Mouse (Mus musculus): Measurements from ENCODE around the gene Vmn2r80. TPM values are rescaled to one million over a fixed set of nuclear protein-coding genes. Genes with fewer than 3 reads are reported as not detected.
"Not testable (repeated sequence)": the region's sequence is repeated elsewhere in the genome, so short reads cannot be mapped to it uniquely, and the experiment has no call there.

The Vmn2r80 gene
- polyA plus RNA-seq (2015; fragmentation: Nextera tagmentation; extraction: Ambion mirVana) = not detected in 2 replicates

- not testable (repeated sequence) for ATAC-seq; H3K27me3 ChIP-seq; H3K9ac ChIP-seq; H3K4me3 ChIP-seq; H3K4me1 ChIP-seq; H3K9me3 ChIP-seq (replicated peaks); H3K27ac ChIP-seq; H3K36me3 ChIP-seq (ENCODE audit: poor library complexity, severe bottlenecking); H3K4me2 ChIP-seq
- WGBS = 89% methylated on average over 4 of the region's 4 CpGs
Observed at GRCm38 (mm10) chr10:79148469-79148868, at the start of gene Vmn2r80. Vmn2r80 (plus strand) TSS chr10:79148769.

- Histone ChIP-seq H3K9ac (no peak overlapping the region), H3K27me3 (no peaks in the 10 kb centered on the region), H3K36me3 (ENCODE audit: poor library complexity, severe bottlenecking) (no peaks in the 10 kb centered on the region), H3K4me1 (no peaks in the 10 kb centered on the region), H3K27ac (no peak overlapping the region), H3K9me3 (replicated peaks) (no peaks in the 10 kb centered on the region), H3K4me3 (no peak overlapping the region), H3K4me2 (no peak overlapping the region)
- 69% methylated on average over 8 of the region's 8 CpGs for WGBS
- no peak for ATAC-seq
Observed at GRCm38 (mm10) chr10:79106325-79107282, 42.0 kb upstream of the Vmn2r80 start.

DNA sequence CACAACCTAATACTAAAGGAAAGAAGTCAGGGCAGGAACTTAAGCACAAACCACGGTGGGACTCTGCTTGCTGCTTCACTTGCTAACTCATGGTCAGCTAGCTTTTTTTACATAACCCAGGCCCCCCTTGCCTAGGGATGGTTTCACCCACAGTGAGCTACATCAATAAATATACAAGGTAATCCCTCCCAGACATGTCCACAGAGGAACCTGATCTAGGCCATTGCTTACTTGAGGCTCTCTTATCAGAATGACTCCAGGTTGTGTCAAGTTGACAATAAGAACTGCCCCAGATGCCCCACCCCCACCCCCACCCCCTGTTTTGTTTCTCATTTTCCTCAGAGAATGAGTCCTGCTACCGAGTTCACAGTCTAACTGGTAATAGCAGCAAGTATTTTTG lies 41.0 kb upstream of the Vmn2r80 start:
- H3K27me3 ChIP-seq = no peaks in the 10 kb centered on the region
- H3K4me1 ChIP-seq = no peaks in the 10 kb centered on the region
- ATAC-seq = no peak
- H3K9me3 ChIP-seq (replicated peaks) = no peaks in the 10 kb centered on the region
- H3K4me2 ChIP-seq = no peak overlapping the region
- WGBS = 73% methylated on average over 2 of the region's 2 CpGs
- no peak overlapping the region for H3K4me3 ChIP-seq
- no peaks in the 10 kb centered on the region for H3K36me3 ChIP-seq (ENCODE audit: poor library complexity, severe bottlenecking)
- H3K27ac ChIP-seq = no peak overlapping the region
- H3K9ac ChIP-seq = no peak overlapping the region

- Histone ChIP-seq H3K4me1 (no peaks in the 10 kb centered on the region), H3K27ac (no peak overlapping the region), H3K4me2 (no peak overlapping the region), H3K36me3 (ENCODE audit: poor library complexity, severe bottlenecking) (no peaks in the 10 kb centered on the region), H3K4me3 (no peak overlapping the region), H3K9me3 (replicated peaks) (no peaks in the 10 kb centered on the region), H3K9ac (no peak overlapping the region), H3K27me3 (no peaks in the 10 kb centered on the region)
- WGBS = 74% methylated on average over 1 of the region's 1 CpGs
- no peak for ATAC-seq
Observed at GRCm38 (mm10) chr10:79109156-79109555, 39.4 kb upstream of the Vmn2r80 start.

DNA sequence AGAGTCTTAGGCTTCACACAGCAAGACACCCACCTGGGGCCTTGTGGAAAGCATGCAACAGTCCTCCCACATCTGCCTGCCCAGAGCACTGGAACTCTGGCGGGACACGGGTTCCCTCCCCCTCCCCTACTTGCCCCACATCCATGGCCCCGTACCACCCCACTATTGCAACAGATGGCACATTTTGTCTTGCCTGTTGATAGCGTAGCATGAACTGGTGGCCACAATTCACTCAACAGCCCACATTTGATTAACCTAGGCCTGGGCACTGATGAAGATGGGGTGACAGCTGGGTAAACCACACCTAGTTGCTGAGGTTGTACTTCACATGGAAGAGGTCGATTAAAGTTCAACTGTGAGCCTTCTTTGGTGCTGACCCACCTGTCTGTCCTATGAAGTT lies 38.1 kb upstream of the Vmn2r80 start:
- Histone ChIP-seq H3K9me3 (replicated peaks) (no peaks in the 10 kb centered on the region), H3K9ac (no peak overlapping the region), H3K36me3 (ENCODE audit: poor library complexity, severe bottlenecking) (no peaks in the 10 kb centered on the region), H3K27ac (no peak overlapping the region), H3K4me1 (no peaks in the 10 kb centered on the region), H3K27me3 (no peaks in the 10 kb centered on the region), H3K4me2 (no peak overlapping the region), H3K4me3 (no peak overlapping the region)
- ATAC-seq = no peak
- WGBS = 92% methylated on average over 5 of the region's 5 CpGs

DNA sequence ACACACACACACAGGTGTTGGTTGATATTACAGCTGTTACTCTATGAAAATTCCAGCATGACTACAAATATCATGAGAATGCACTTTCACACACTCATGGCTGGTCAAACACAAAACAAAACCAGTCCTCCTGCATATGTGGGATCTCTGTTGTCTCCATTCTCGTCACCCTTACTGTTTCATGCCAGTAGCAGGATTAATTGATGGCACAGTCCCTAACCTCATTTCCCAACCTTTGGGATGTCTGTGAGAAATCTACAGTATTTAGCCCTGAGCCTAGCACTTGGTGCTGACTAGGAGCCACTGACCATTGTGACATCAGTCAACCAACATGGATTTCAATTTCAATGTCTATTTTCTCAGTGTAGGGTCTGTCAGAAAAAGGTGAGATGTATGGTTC lies 33.5 kb upstream of the Vmn2r80 start:
- no peaks in the 10 kb centered on the region for H3K27me3 ChIP-seq
- H3K36me3 ChIP-seq (ENCODE audit: poor library complexity, severe bottlenecking) = no peaks in the 10 kb centered on the region
- no peaks in the 10 kb centered on the region for H3K9me3 ChIP-seq (replicated peaks)
- WGBS = 61% methylated on average over 1 of the region's 1 CpGs
- H3K4me3 ChIP-seq = no peak overlapping the region
- no peaks in the 10 kb centered on the region for H3K4me1 ChIP-seq
- H3K4me2 ChIP-seq = no peak overlapping the region
- no peak overlapping the region for H3K9ac ChIP-seq
- ATAC-seq = no peak
- H3K27ac ChIP-seq = no peak overlapping the region

DNA sequence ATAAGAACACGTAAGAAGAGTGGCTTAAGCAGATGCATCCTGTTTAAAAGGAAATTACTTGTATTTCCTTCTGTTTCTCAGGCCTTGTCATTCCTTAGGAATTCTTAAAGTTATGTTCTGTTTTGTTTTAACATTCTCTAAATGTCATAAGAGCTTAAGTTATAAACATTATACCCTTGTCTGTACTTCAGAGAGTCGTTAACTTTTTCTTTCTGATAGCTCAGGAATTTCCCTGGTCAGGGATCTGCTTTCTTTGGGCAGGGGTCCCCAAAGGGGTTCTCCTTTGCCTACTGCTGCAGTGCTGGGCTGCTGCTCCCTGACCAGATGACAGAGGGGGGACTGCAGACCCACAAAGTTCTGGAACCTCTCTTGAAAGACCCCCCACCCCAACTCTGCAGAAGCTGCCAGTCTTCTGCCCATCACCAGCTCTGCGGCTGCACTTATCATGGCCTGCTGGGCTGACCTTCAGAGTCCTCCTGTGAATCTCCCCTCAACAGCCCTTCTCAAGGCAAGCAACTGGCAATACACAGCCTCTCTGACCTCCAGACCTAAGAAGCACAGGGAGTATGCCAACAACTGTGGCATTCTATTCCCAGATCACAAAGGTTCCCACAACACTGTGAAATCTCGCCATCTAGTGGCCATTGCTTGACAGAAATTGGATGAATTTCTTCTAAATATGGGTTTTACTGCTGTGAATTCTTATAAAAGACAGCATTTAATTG lies 32.3 kb upstream of the Vmn2r80 start:
- peak; percentile 59; the same call in 1 of the 2 replicates for ATAC-seq
- Histone ChIP-seq H3K9ac (no peak overlapping the region), H3K27ac (no peak overlapping the region), H3K9me3 (replicated peaks) (no peaks in the 10 kb centered on the region), H3K4me3 (no peak overlapping the region), H3K27me3 (no peaks in the 10 kb centered on the region), H3K4me1 (no peaks in the 10 kb centered on the region), H3K4me2 (no peak overlapping the region), H3K36me3 (ENCODE audit: poor library complexity, severe bottlenecking) (no peaks in the 10 kb centered on the region)
- WGBS = 55% methylated on average over 4 of the region's 4 CpGs

- no peak overlapping the region for H3K9ac ChIP-seq
- H3K36me3 ChIP-seq (ENCODE audit: poor library complexity, severe bottlenecking) = no peaks in the 10 kb centered on the region
- H3K4me2 ChIP-seq = no peak overlapping the region
- no peaks in the 10 kb centered on the region for H3K27me3 ChIP-seq
- H3K9me3 ChIP-seq (replicated peaks) = no peaks in the 10 kb centered on the region
- no peak for ATAC-seq
- no peak overlapping the region for H3K27ac ChIP-seq
- H3K4me3 ChIP-seq = no peak overlapping the region
- H3K4me1 ChIP-seq = no peaks in the 10 kb centered on the region
Observed at GRCm38 (mm10) chr10:79151602-79152001, 3.0 kb downstream of the Vmn2r80 start.

DNA sequence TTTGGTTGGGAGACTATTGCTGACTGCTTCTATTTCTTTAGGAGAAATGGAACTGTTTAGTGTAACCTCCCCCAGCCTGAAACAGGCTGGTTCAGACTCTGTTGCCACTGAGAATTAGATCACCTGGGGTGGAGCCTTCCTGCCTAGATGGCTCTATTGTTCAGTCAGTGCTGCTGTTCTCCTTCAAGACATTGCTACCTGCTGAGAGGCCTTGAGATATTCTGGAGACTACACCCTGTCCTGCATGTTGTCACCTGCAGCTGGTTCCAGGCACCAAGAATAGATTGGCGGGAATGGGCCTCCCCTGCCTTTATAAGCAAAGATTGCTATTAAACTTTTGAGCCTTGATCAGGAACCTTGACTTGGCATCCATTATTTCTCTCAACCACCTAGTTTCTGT lies 51.4 kb downstream of the Vmn2r80 start:
- H3K27ac ChIP-seq; ATAC-seq; H3K36me3 ChIP-seq (ENCODE audit: poor library complexity, severe bottlenecking); H3K27me3 ChIP-seq; H3K9me3 ChIP-seq (replicated peaks); H3K4me1 ChIP-seq; H3K4me2 ChIP-seq; H3K9ac ChIP-seq; H3K4me3 ChIP-seq: not testable (repeated sequence)
- 67% methylated on average over 1 of the region's 1 CpGs for WGBS

- H3K4me1 ChIP-seq = no peaks in the 10 kb centered on the region
- no peak overlapping the region for H3K27ac ChIP-seq
- no peaks in the 10 kb centered on the region for H3K36me3 ChIP-seq (ENCODE audit: poor library complexity, severe bottlenecking)
- ATAC-seq = no peak
- H3K27me3 ChIP-seq = no peaks in the 10 kb centered on the region
- no peak overlapping the region for H3K4me3 ChIP-seq
- no peaks in the 10 kb centered on the region for H3K9me3 ChIP-seq (replicated peaks)
- no peak overlapping the region for H3K9ac ChIP-seq
- no peak overlapping the region for H3K4me2 ChIP-seq
Observed at GRCm38 (mm10) chr10:79220432-79220831, 71.9 kb downstream of the Vmn2r80 start.

GRCm38 (mm10) chr10:79221606-79222005 lies 73.0 kb downstream of the Vmn2r80 start:
- no peaks in the 10 kb centered on the region for H3K27me3 ChIP-seq
- no peak overlapping the region for H3K4me3 ChIP-seq
- H3K4me1 ChIP-seq = no peaks in the 10 kb centered on the region
- no peak overlapping the region for H3K27ac ChIP-seq
- H3K36me3 ChIP-seq (ENCODE audit: poor library complexity, severe bottlenecking) = no peaks in the 10 kb centered on the region
- ATAC-seq = no peak
- H3K4me2 ChIP-seq = no peak overlapping the region
- no peak overlapping the region for H3K9ac ChIP-seq
- H3K9me3 ChIP-seq (replicated peaks) = no peaks in the 10 kb centered on the region

GRCm38 (mm10) chr10:79222214-79222613 lies 73.6 kb downstream of the Vmn2r80 start:
- Histone ChIP-seq H3K4me2 (no peak overlapping the region), H3K36me3 (ENCODE audit: poor library complexity, severe bottlenecking) (no peaks in the 10 kb centered on the region), H3K27me3 (no peaks in the 10 kb centered on the region), H3K9ac (no peak overlapping the region), H3K27ac (no peak overlapping the region), H3K9me3 (replicated peaks) (no peaks in the 10 kb centered on the region), H3K4me1 (no peaks in the 10 kb centered on the region), H3K4me3 (no peak overlapping the region)
- WGBS = 81% methylated on average over 7 of the region's 7 CpGs
- no peak for ATAC-seq

Measured in forebrain, embryonic 13.5 days (tissue).